Mouse (Mus musculus) cortical plate, adult 2 months (tissue): ENCODE results near the gene Tuba4a.

Source experiments
- CTCF ChIP-seq: fragments of 200-500 bp; IDR thresholded peaks from 2 replicates; pipeline ENCODE4 v1.5.1; 2011; ENCODE audit warnings: mild to moderate bottlenecking, control low read depth, low read length; ENCODE audit not compliant: insufficient read depth; ENCODE audit errors: extremely low read depth
- POLR2A ChIP-seq: fragments of 200-500 bp; IDR thresholded peaks from 2 replicates; pipeline ENCODE4 v1.6.1; 2011; ENCODE audit warnings: mild to moderate bottlenecking, low read length, control low read depth; ENCODE audit not compliant: insufficient read depth; ENCODE audit errors: extremely low read depth

DNA sequence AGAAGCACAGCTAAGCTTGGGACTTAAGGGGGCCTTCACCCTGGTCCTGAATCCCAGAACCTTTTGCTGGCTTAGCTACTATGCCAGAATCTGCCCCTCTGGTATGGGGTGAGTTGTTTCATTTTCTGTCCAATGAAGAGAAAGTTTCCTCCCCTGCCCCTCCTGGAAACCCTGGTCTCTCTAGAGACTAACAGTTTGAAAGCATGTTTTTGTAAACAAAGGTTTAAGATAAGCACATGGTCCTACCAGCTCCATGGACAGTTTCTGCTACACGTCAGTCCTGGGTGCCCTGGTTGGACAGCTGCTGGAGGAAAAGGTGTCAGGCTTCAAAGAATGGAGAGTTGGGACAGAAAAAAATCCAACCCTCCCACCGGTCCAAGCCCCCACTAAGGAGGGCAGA is 29.1 kb downstream of the Tuba4a start:
- no peak for TF ChIP-seq CTCF
- no peak for TF ChIP-seq POLR2A
